Mouse (Mus musculus) CH12.LX (cell line): ENCODE results near the gene Chfr. TPM values are rescaled to one million over a fixed set of nuclear protein-coding genes. Genes with fewer than 3 reads are reported as not detected.
A peak's percentile ranks its signal among the peaks of the same experiment; 100 is the strongest.

Experiments
- DNase-seq: peaks from one replicate; pipeline ENCODE4 v3.0.0-alpha.2; 2013; ENCODE audit errors: extremely low read depth
- H3K27ac ChIP-seq: 2 replicates; pipeline ENCODE4 v1.5.1; 2012; ENCODE audit warnings: low read depth, mild to moderate bottlenecking, control low read depth, moderate library complexity; ENCODE audit not compliant: insufficient read depth
- H3K27me3 ChIP-seq: replicated peaks from 2 replicates; pipeline ENCODE3; 2012; ENCODE audit warnings: inconsistent platforms
- H3K36me3 ChIP-seq, 2 experiments: replicated peaks in 1 of 2; 2 replicates each; pipeline versions ENCODE3 to v1.6.1; 2012; ENCODE audit warnings: inconsistent platforms in 1 of 2, low read length in 1 of 2, mild to moderate bottlenecking in 1 of 2, mixed read lengths in 1 of 2, moderate library complexity in 1 of 2; ENCODE audit not compliant: control insufficient read depth in 1 of 2, insufficient read depth in 1 of 2
- H3K4me1 ChIP-seq, 2 experiments: 2 replicates each; pipeline ENCODE4 v1.6.1; 2012; ENCODE audit warnings: inconsistent platforms in 1 of 2, moderate library complexity in 1 of 2; ENCODE audit not compliant: insufficient read depth in 2 of 2, control insufficient read depth in 1 of 2
- H3K4me2 ChIP-seq: 2 replicates; pipeline ENCODE4 v1.6.1; 2012; ENCODE audit warnings: low read depth, mild to moderate bottlenecking, control low read depth; ENCODE audit not compliant: poor library complexity, insufficient read depth, severe bottlenecking
- H3K4me3 ChIP-seq, 3 experiments: fragments of 150-350 bp in 1 of 3; sonication (generic) in 1 of 3; replicated peaks in 1 of 3; 2 replicates each; pipeline versions ENCODE3 to v1.5.1; 2011 to 2012; ENCODE audit warnings: low read depth in 2 of 3, low read length in 2 of 3, mild to moderate bottlenecking in 2 of 3, moderate library complexity in 2 of 3, control low read depth in 1 of 3, improper control_type of control experiment in 1 of 3, inconsistent platforms in 1 of 3, mixed read lengths in 1 of 3; ENCODE audit not compliant: poor library complexity in 1 of 3
- H3K79me2 ChIP-seq: replicated peaks from 2 replicates; pipeline ENCODE4 v1.6.1; 2012; ENCODE audit warnings: mild to moderate bottlenecking, moderate library complexity; ENCODE audit not compliant: control insufficient read depth, poor library complexity, insufficient read depth, severe bottlenecking; ENCODE audit errors: extremely low read depth
- H3K9ac ChIP-seq: 2 replicates; pipeline ENCODE4 v1.6.1; 2012; ENCODE audit warnings: low read depth, mild to moderate bottlenecking, control low read depth, moderate library complexity; ENCODE audit not compliant: insufficient read depth
- H3K9me3 ChIP-seq: replicated peaks from 2 replicates; pipeline ENCODE3; 2012; ENCODE audit warnings: low read length, inconsistent platforms, mixed read lengths
- BHLHE40 ChIP-seq: IDR thresholded peaks from 2 replicates; pipeline ENCODE4 v1.6.1; 2011; ENCODE audit warnings: mild to moderate bottlenecking, low read depth, low read length, improper control_type of control experiment
- CHD1 ChIP-seq: IDR thresholded peaks from 2 replicates; pipeline ENCODE4 v1.6.1; 2012; ENCODE audit warnings: low read depth, low read length, improper control_type of control experiment, inconsistent platforms
- CHD2 ChIP-seq: IDR thresholded peaks from 2 replicates; pipeline ENCODE4 v1.6.1; 2011; ENCODE audit warnings: low read length, improper control_type of control experiment
- CTCF ChIP-seq, 2 experiments: IDR thresholded peaks in 1 of 2; conservative IDR thresholded peaks in 1 of 2; 2 replicates each; pipeline ENCODE4 v1.5.1; 2011 to 2012; ENCODE audit warnings: low read depth in 2 of 2, low read length in 2 of 2, improper control_type of control experiment in 1 of 2, inconsistent platforms in 1 of 2, mild to moderate bottlenecking in 1 of 2, moderate library complexity in 1 of 2
- JUN ChIP-seq: IDR thresholded peaks from 2 replicates; pipeline ENCODE4 v1.6.1; 2011; ENCODE audit warnings: low read depth, mild to moderate bottlenecking, low read length, improper control_type of control experiment, moderate library complexity; ENCODE audit not compliant: insufficient read depth
- KAT2A ChIP-seq: IDR thresholded peaks from 2 replicates; pipeline ENCODE4 v1.6.1; 2012; ENCODE audit warnings: low read length, improper control_type of control experiment, inconsistent platforms; ENCODE audit not compliant: insufficient replicate concordance
- MAFK ChIP-seq: IDR thresholded peaks from 2 replicates; pipeline ENCODE4 v1.6.1; 2011; ENCODE audit warnings: low read length, improper control_type of control experiment; ENCODE audit not compliant: insufficient replicate concordance
- MAZ ChIP-seq: IDR thresholded peaks from 2 replicates; pipeline ENCODE4 v1.6.1; 2012; ENCODE audit warnings: low read depth, mild to moderate bottlenecking, inconsistent platforms, low read length, improper control_type of control experiment, moderate library complexity
- MXI1 ChIP-seq: IDR thresholded peaks from 2 replicates; pipeline ENCODE4 v1.6.1; 2011; ENCODE audit warnings: mild to moderate bottlenecking, low read depth, low read length, improper control_type of control experiment
- MYC ChIP-seq: IDR thresholded peaks from 2 replicates; pipeline ENCODE4 v1.6.1; 2011; ENCODE audit warnings: low read depth, mild to moderate bottlenecking, improper control_type of control experiment, low read length
- NELFE ChIP-seq: IDR thresholded peaks from 2 replicates; pipeline ENCODE4 v1.6.1; 2011; ENCODE audit warnings: low read depth, low read length, improper control_type of control experiment
- NRF1 ChIP-seq: IDR thresholded peaks from 2 replicates; pipeline ENCODE4 v1.6.1; 2014; ENCODE audit warnings: low read depth, mild to moderate bottlenecking, inconsistent platforms, low read length, improper control_type of control experiment, moderate library complexity
- RAD21 ChIP-seq: IDR thresholded peaks from 2 replicates; pipeline ENCODE4 v1.6.1; 2011; ENCODE audit warnings: low read depth, mild to moderate bottlenecking, low read length, improper control_type of control experiment, moderate library complexity
- RCOR1 ChIP-seq: conservative IDR thresholded peaks from 2 replicates; pipeline ENCODE4 v1.6.1; 2012; ENCODE audit warnings: low read depth, mild to moderate bottlenecking, inconsistent platforms, low read length, improper control_type of control experiment
- TBP ChIP-seq: conservative IDR thresholded peaks from 2 replicates; pipeline ENCODE4 v1.6.1; 2011; ENCODE audit warnings: low read depth, low read length, improper control_type of control experiment
- TCF12 ChIP-seq: IDR thresholded peaks from 2 replicates; pipeline ENCODE4 v1.6.1; 2014; ENCODE audit warnings: low read depth, mild to moderate bottlenecking, inconsistent platforms, low read length, improper control_type of control experiment
- USF1 ChIP-seq: IDR thresholded peaks from 2 replicates; pipeline ENCODE4 v1.6.1; 2014; ENCODE audit warnings: low read depth, mild to moderate bottlenecking, inconsistent platforms, low read length, improper control_type of control experiment
- ZC3H11A ChIP-seq: IDR thresholded peaks from 2 replicates; pipeline ENCODE4 v1.6.1; 2012; ENCODE audit warnings: low read depth, mild to moderate bottlenecking, inconsistent platforms, low read length, improper control_type of control experiment
- ZKSCAN1 ChIP-seq: IDR thresholded peaks from 2 replicates; pipeline ENCODE4 v1.6.1; 2012; ENCODE audit warnings: low read depth, inconsistent platforms, low read length, improper control_type of control experiment, borderline replicate concordance
- dilution Hi-C: fragments of 300-500 bp; cut with MboI; formaldehyde crosslinking; loops from 2 replicates; pipeline ENCODE4 v1.14.3; 2020; ENCODE audit warnings: low sequenced_read_pairs; ENCODE audit not compliant: extremely low pct_unique_long_range_greater_than_20kb, extremely low pct_ligation_motif_present
- in situ Hi-C: fragments of 300-500 bp; cut with MboI; formaldehyde crosslinking; loops from 3 replicates; pipeline ENCODE4 v1.14.3; 2019; ENCODE audit warnings: low sequenced_read_pairs, low pct_ligation_motif_present, low pct_unique_long_range_greater_than_20kb, mixed read lengths
- polyA plus RNA-seq: library from polyadenylated mRNA; unstranded; fragments of >175 nt; gene quantifications from 2 replicates; pipeline ENCODE4 v1.2.1, GENCODE M21; 2012; ENCODE audit warnings: low read depth; ENCODE audit not compliant: insufficient read length
- total RNA-seq, 2 experiments: library from RNA; depleted of rRNA; stranded (reverse); fragments of 300-350 nt in 1 of 2; fragments of >200 nt in 1 of 2; gene quantifications; 2 replicates each; pipeline ENCODE4 v1.2.3; 2012 to 2014

Gene Chfr
- total and polyA plus RNA-seq, 3 experiments = 23.9 to 40.8 (median 38.5) TPM

DNA sequence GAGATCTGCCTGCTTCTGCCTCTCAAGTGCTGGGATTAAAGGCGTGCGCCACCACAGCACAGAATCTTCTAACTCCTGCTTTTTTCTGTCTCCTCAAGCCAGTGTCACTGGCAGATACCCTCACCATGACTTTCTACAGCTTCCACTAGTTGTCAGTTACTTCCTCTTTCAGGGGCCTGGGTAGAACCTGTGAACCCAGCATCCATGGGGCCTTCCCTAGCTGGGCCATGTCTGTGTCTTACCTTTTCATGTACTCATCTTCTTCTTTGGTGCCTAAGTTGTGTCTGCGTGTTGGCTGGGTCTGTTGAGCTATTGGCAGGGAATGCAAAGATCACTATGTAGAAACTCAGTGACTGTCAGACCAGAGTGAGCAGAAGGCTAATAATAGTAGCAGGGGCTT is 2.2 kb downstream of the Chfr start:
- H3K9ac ChIP-seq = no peak overlapping the region
- no peak for TF ChIP-seq NELFE
- no peak for TF ChIP-seq NRF1
- TF ChIP-seq MYC = no peak
- no peak for TF ChIP-seq ZKSCAN1
- TF ChIP-seq MXI1 = no peak
- no peak for TF ChIP-seq RCOR1
- no peak for TF ChIP-seq BHLHE40
- no peak for TF ChIP-seq MAZ
- TF ChIP-seq CTCF (conservative IDR thresholded peaks at IDR 0.05 in 1 of 2, IDR thresholded peaks at IDR 0.05 in 1 of 2; ENCODE audit: low read depth in 2 of 2, low read length in 2 of 2) = no peak
- no peak for TF ChIP-seq CHD1
- TF ChIP-seq CHD2 = no peak
- TF ChIP-seq, all 38 proteins: peak for 0
- Histone ChIP-seq H3K27ac (no peak overlapping the region), H3K4me3 (no peak overlapping the region), H3K36me3 (peaks cover 22 to 40% of the 10 kb centered on the region in 2 experiments), H3K27me3 (no peaks in the 10 kb centered on the region), H3K9me3 (peaks cover 6% of the 10 kb centered on the region), H3K79me2 (peaks cover 14% of the 10 kb centered on the region), H3K4me1 (peaks cover 5 to 25% of the 10 kb centered on the region in 2 experiments), H3K4me2 (no peak overlapping the region)
- dilution Hi-C loops = no loop called here
- DNase-seq = peak; percentile 42
- in situ Hi-C loops = no loop called here

DNA sequence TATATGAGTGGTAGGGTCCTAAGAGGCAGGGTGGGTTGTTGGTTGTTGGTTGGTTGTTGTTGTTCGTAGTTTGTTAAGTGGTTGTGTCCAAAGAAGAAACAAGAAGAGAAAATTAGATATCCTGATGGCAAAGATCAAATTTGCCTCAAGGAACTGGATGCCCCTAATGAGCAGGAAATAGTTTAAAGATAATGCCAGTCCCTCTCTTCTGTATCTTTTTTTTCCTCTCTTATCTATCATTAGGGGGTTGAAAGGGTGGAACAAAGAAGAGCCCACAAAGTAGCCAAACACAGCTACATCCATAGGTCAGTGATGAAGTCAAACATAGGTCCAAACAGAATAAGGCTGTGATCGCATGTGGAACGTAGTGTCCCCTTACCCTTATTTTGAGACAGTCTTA is 3.7 kb downstream of the Chfr start:
- Histone ChIP-seq H3K79me2 (peaks cover 14% of the 10 kb centered on the region), H3K36me3 (peaks cover 30 to 52% of the 10 kb centered on the region in 2 experiments)
- dilution Hi-C loops = no loop called here

More for the DNA sequence above, 3.7 kb downstream of the Chfr start:
- TF ChIP-seq ZC3H11A (no peak), MAFK (no peak), TCF12 (no peak), JUN (no peak), RAD21 (no peak), MXI1 (no peak), KAT2A (no peak), RCOR1 (no peak), TBP (no peak), CHD1 (no peak), NELFE (no peak), USF1 (no peak), CTCF (conservative IDR thresholded peaks at IDR 0.05 in 1 of 2, IDR thresholded peaks at IDR 0.05 in 1 of 2; ENCODE audit: low read depth in 2 of 2, low read length in 2 of 2) (no peak), NRF1 (no peak)
- Histone ChIP-seq H3K4me2 (no peak overlapping the region), H3K4me1 (peaks cover 5 to 25% of the 10 kb centered on the region in 2 experiments), H3K27ac (no peak overlapping the region), H3K4me3 (no peak overlapping the region), H3K9ac (no peak overlapping the region), H3K27me3 (no peaks in the 10 kb centered on the region), H3K9me3 (no peaks in the 10 kb centered on the region)
- in situ Hi-C loops = no loop called here
- DNase-seq = no peak
